Mouse (Mus musculus): Measurements from ENCODE around the gene Ccdc191. TPM values are rescaled to one million over a fixed set of nuclear protein-coding genes. Genes with fewer than 3 reads are reported as not detected.

Gene Ccdc191
- total and polyA plus RNA-seq, 3 experiments = 9.3 to 45.7 (median 11.3) TPM

GRCm38 (mm10) chr16:43973606-43974220, 84.1 kb downstream of the Ccdc191 start:
- Histone ChIP-seq H3K4me1 (ENCODE audit: control insufficient read depth in 1 of 2, insufficient read depth in 2 of 2) (peaks cover 0 to 3% of the 10 kb centered on the region in 2 experiments; a peak in 2 of 4 replicates), H3K4me3 (replicated peaks in 1 of 3; ENCODE audit: low read depth in 2 of 3, low read length in 2 of 3, poor library complexity in 1 of 3) (no peak overlapping the region), H3K9ac (ENCODE audit: insufficient read depth, low read depth) (no peak overlapping the region), H3K36me3 (replicated peaks in 1 of 2; ENCODE audit: control insufficient read depth in 1 of 2, insufficient read depth in 1 of 2, low read length in 1 of 2) (peaks cover 0 to 3% of the 10 kb centered on the region in 2 experiments), H3K27ac (ENCODE audit: insufficient read depth, low read depth) (no peak overlapping the region), H3K4me2 (ENCODE audit: insufficient read depth, low read depth, poor library complexity, severe bottlenecking) (no peak overlapping the region), H3K9me3 (replicated peaks; ENCODE audit: low read length) (no peaks in the 10 kb centered on the region), H3K79me2 (replicated peaks; ENCODE audit: control insufficient read depth, extremely low read depth, insufficient read depth, poor library complexity, severe bottlenecking) (no peaks in the 10 kb centered on the region), H3K27me3 (replicated peaks) (peaks cover 4% of the 10 kb centered on the region)
- no peak for TF ChIP-seq ETS1 (conservative IDR thresholded peaks at IDR 0.05; ENCODE audit: low read depth, low read length)
- no peak for TF ChIP-seq NRF1 (IDR thresholded peaks at IDR 0.05; ENCODE audit: low read depth, low read length)
- no peak for TF ChIP-seq BHLHE40 (IDR thresholded peaks at IDR 0.05; ENCODE audit: low read depth, low read length)
- TF ChIP-seq PAX5 (IDR thresholded peaks at IDR 0.05; ENCODE audit: low read length) = no peak
- TF ChIP-seq JUN (IDR thresholded peaks at IDR 0.05; ENCODE audit: insufficient read depth, low read depth, low read length) = no peak
- TF ChIP-seq SMC3 (IDR thresholded peaks at IDR 0.05; ENCODE audit: low read depth, low read length) = no peak
- no peak for TF ChIP-seq MAZ (IDR thresholded peaks at IDR 0.05; ENCODE audit: low read depth, low read length)
- TF ChIP-seq GABPA (IDR thresholded peaks at IDR 0.05; ENCODE audit: insufficient replicate concordance, low read depth, low read length) = no peak
- no peak for TF ChIP-seq EP300 (IDR thresholded peaks at IDR 0.05; ENCODE audit: low read length)
- no peak for TF ChIP-seq MAX (IDR thresholded peaks at IDR 0.05; ENCODE audit: low read length)
- no peak for TF ChIP-seq E2F4 (IDR thresholded peaks at IDR 0.05; ENCODE audit: insufficient replicate concordance, low read depth, low read length)
- no peak for TF ChIP-seq TCF12 (IDR thresholded peaks at IDR 0.05; ENCODE audit: low read depth, low read length)
- no peak for TF ChIP-seq TBP (conservative IDR thresholded peaks at IDR 0.05; ENCODE audit: low read depth, low read length)
- TF ChIP-seq MYC (IDR thresholded peaks at IDR 0.05; ENCODE audit: low read depth, low read length) = no peak
- DNase-seq (ENCODE audit: extremely low read depth) = no peak
- dilution Hi-C loops (cut with MboI; ENCODE audit: extremely low pct_ligation_motif_present, extremely low pct_unique_long_range_greater_than_20kb, low sequenced_read_pairs) (no loop called here), in situ Hi-C loops (cut with MboI; ENCODE audit: low pct_ligation_motif_present, low pct_unique_long_range_greater_than_20kb, low sequenced_read_pairs) (no loop called here)

- no peaks in the 10 kb centered on the region for H3K36me3 ChIP-seq (replicated peaks in 1 of 2; ENCODE audit: control insufficient read depth in 1 of 2, insufficient read depth in 1 of 2, low read length in 1 of 2)
- H3K79me2 ChIP-seq (replicated peaks; ENCODE audit: control insufficient read depth, extremely low read depth, insufficient read depth, poor library complexity, severe bottlenecking) = no peaks in the 10 kb centered on the region
- H3K4me3 ChIP-seq (replicated peaks in 1 of 3; ENCODE audit: low read depth in 2 of 3, low read length in 2 of 3, poor library complexity in 1 of 3) = peak overlapping the region in 2 of 3 experiments; percentile 56 to 78
- no peak overlapping the region for H3K27ac ChIP-seq (ENCODE audit: insufficient read depth, low read depth)
- peaks cover 11% of the 10 kb centered on the region for H3K27me3 ChIP-seq (replicated peaks)
- TF ChIP-seq BHLHE40 (IDR thresholded peaks at IDR 0.05; ENCODE audit: low read depth, low read length) (no peak), POLR2A (IDR thresholded peaks at IDR 0.05; ENCODE audit: low read depth, low read length) (no peak), RCOR1 (conservative IDR thresholded peaks at IDR 0.05; ENCODE audit: low read depth, low read length) (no peak), PAX5 (IDR thresholded peaks at IDR 0.05; ENCODE audit: low read length) (no peak), ZKSCAN1 (IDR thresholded peaks at IDR 0.05; ENCODE audit: borderline replicate concordance, low read depth, low read length) (no peak), CTCF (conservative IDR thresholded peaks at IDR 0.05 in 1 of 2, IDR thresholded peaks at IDR 0.05 in 1 of 2; ENCODE audit: low read depth in 2 of 2, low read length in 2 of 2) (no peak), MAZ (IDR thresholded peaks at IDR 0.05; ENCODE audit: low read depth, low read length) (no peak), IRF4 (IDR thresholded peaks at IDR 0.05; ENCODE audit: low read depth, low read length) (no peak), MXI1 (IDR thresholded peaks at IDR 0.05; ENCODE audit: low read depth, low read length) (no peak)
- dilution Hi-C loops (cut with MboI; ENCODE audit: extremely low pct_ligation_motif_present, extremely low pct_unique_long_range_greater_than_20kb, low sequenced_read_pairs) (no loop called here), in situ Hi-C loops (cut with MboI; ENCODE audit: low pct_ligation_motif_present, low pct_unique_long_range_greater_than_20kb, low sequenced_read_pairs) (no loop called here)
- no peaks in the 10 kb centered on the region for H3K9me3 ChIP-seq (replicated peaks; ENCODE audit: low read length)
- DNase-seq (ENCODE audit: extremely low read depth) = no peak
- H3K4me2 ChIP-seq (ENCODE audit: insufficient read depth, low read depth, poor library complexity, severe bottlenecking) = peak overlapping the region; percentile 75
- H3K4me1 ChIP-seq (ENCODE audit: control insufficient read depth in 1 of 2, insufficient read depth in 2 of 2) = peaks cover 0 to 7% of the 10 kb centered on the region in 2 experiments; a peak in 1 of 4 replicates
- H3K9ac ChIP-seq (ENCODE audit: insufficient read depth, low read depth) = no peak overlapping the region
Observed at GRCm38 (mm10) chr16:43979010-43979327, 89.4 kb downstream of the Ccdc191 start.

Measured in CH12.LX (cell line).